9 mouse cellular contexts compared by ENCODE assay signal in genomic region chr1:120115671-120116081, GRCm38 (mm10). TPM values are rescaled to one million over a fixed set of nuclear protein-coding genes. Genes with fewer than 3 reads are reported as not detected.
DNase-seq lines count a peak whose midpoint lies in the region; ATAC-seq and TF ChIP-seq lines count a peak whose summit lies in the region.
"Had no signal": no experiment of that assay in that cellular context is flagged by ENCODE, and none has a peak within 500 bp of the region (broad histone marks: within the 10 kb centered on the region; RNA-seq: fewer than 3 reads in every experiment).

No protein-coding gene starts in this region.

- H3K4me1 ChIP-seq in forebrain, embryonic 15.5 days = peaks cover 45% of the 10 kb centered on the region
- H3K4me1 ChIP-seq in heart, postnatal 0 days (ENCODE audit: control insufficient read depth, insufficient read depth) = peaks cover 24% of the 10 kb centered on the region

- TF ChIP-seq EP300 in heart, postnatal 0 days (IDR thresholded peaks at IDR 0.05; ENCODE audit: low read depth) = no peak

- ATAC-seq in forebrain, embryonic 15.5 days (replicated peaks) = peak; percentile 86
- ATAC-seq in heart, postnatal 0 days (ENCODE audit: insufficient read depth, low read depth) = no peak

- H3K4me2 ChIP-seq in forebrain, embryonic 15.5 days (replicated peaks) = no peak overlapping the region
- no peak overlapping the region for H3K4me2 ChIP-seq in heart, postnatal 0 days (ENCODE audit: low read depth, low read length)

- peak overlapping the region; percentile 88 for H3K27ac ChIP-seq in forebrain, embryonic 15.5 days (replicated peaks)
- peak overlapping the region; percentile 69 for H3K27ac ChIP-seq in heart, postnatal 0 days (ENCODE audit: low read depth)
- H3K27ac ChIP-seq: kidney, postnatal 0 days had no signal

- H3K36me3 ChIP-seq in forebrain, embryonic 15.5 days = peaks cover 10% of the 10 kb centered on the region
- H3K36me3 ChIP-seq in heart, postnatal 0 days (replicated peaks; ENCODE audit: control insufficient read depth, insufficient read depth, low read length) = peaks cover 65% of the 10 kb centered on the region

- TF ChIP-seq CTCF in heart, postnatal 0 days (IDR thresholded peaks at IDR 0.05; ENCODE audit: low read depth) = no peak

- peak; percentile 89 for DNase-seq in Muller cell, postnatal 12 days (ENCODE audit: inconsistent ontology term)
- DNase-seq in adrenal gland, postnatal 36 days = peak; percentile 64 to 75
- DNase-seq in heart, postnatal 0 days (ENCODE audit: low spot score) = no peak
- peak; percentile 84 to 88 for DNase-seq in layer of hippocampus, postnatal 36 days
- peak; percentile 85 for DNase-seq in right cerebral cortex, adult 18-20 months
- no peak for DNase-seq in B cell, adult 2 months
- DNase-seq in MN1 (ENCODE audit: low spot score) = no peak

- WGBS in forebrain, embryonic 15.5 days = 24% methylated on average over 9 of the region's 9 CpGs
- WGBS in heart, postnatal 0 days = 61% methylated on average over 9 of the region's 9 CpGs

- H3K9me3 ChIP-seq in forebrain, embryonic 15.5 days = no peaks in the 10 kb centered on the region
- no peaks in the 10 kb centered on the region for H3K9me3 ChIP-seq in heart, postnatal 0 days (replicated peaks; ENCODE audit: control insufficient read depth, low read length)

- H3K27me3 ChIP-seq in forebrain, embryonic 15.5 days = no peaks in the 10 kb centered on the region
- no peaks in the 10 kb centered on the region for H3K27me3 ChIP-seq in heart, postnatal 0 days (ENCODE audit: control insufficient read depth, insufficient read depth, low read length)

- no peak overlapping the region for H3K4me3 ChIP-seq in forebrain, embryonic 15.5 days
- no peak overlapping the region for H3K4me3 ChIP-seq in heart, postnatal 0 days (ENCODE audit: low read depth, low read length)

- H3K9ac ChIP-seq in forebrain, embryonic 15.5 days (replicated peaks) = no peak overlapping the region
- no peak overlapping the region; the same call in 1 of the 2 replicates for H3K9ac ChIP-seq in heart, postnatal 0 days (replicated peaks; ENCODE audit: low read depth, low read length)

RNA-seq across cellular contexts. Expression of gene Dbi, which starts 5.2 kb away (rescaled TPM):
- total RNA-seq in adrenal gland, postnatal 36 days (2021) = 1,000 to 10,000 TPM in 1 of 2 experiments, 100 to 1,000 TPM in 1; 862 to 1,322 TPM
- 1,549 and 1,577 TPM in 2 replicates for polyA plus RNA-seq in forebrain, embryonic 15.5 days (2015; fragmentation: Nextera tagmentation; extraction: Ambion mirVana)
- total RNA-seq in heart, postnatal 0 days (2014; rRNA removed; ENCODE audit: low replicate concordance) = 261 and 316 TPM in 2 replicates
- 1,218 and 1,378 TPM in 2 replicates for polyA plus RNA-seq in heart, postnatal 0 days (2015; fragmentation: Nextera tagmentation; extraction: Ambion mirVana)
- 100 to 1,000 TPM; 379 to 403 TPM for total RNA-seq in layer of hippocampus, postnatal 36 days (2021)

RNA-seq across cellular contexts. Expression of gene 3110009E18Rik, which starts 5.3 kb away (rescaled TPM):
- 10 to 100 TPM; 10.6 to 12.1 TPM for total RNA-seq in adrenal gland, postnatal 36 days (2021)
- 25.5 and 26.0 TPM in 2 replicates for polyA plus RNA-seq in forebrain, embryonic 15.5 days (2015; fragmentation: Nextera tagmentation; extraction: Ambion mirVana)
- total RNA-seq in heart, postnatal 0 days (2014; rRNA removed; ENCODE audit: low replicate concordance) = 11.5 TPM in 1 of 2 replicates, not detected in the other
- 11.3 and 11.4 TPM in 2 replicates for polyA plus RNA-seq in heart, postnatal 0 days (2015; fragmentation: Nextera tagmentation; extraction: Ambion mirVana)
- total RNA-seq in layer of hippocampus, postnatal 36 days (2021) = 1 to 10 TPM; 6.0 to 8.6 TPM

RNA-seq across cellular contexts. Expression of gene Tmem37, which starts 41.8 kb away (rescaled TPM):
- 10 to 100 TPM in 1 of 2 experiments, 1 to 10 TPM in 1; 9.5 to 14.5 TPM for total RNA-seq in adrenal gland, postnatal 36 days (2021)
- 4.5 and 5.8 TPM in 2 replicates for polyA plus RNA-seq in forebrain, embryonic 15.5 days (2015; fragmentation: Nextera tagmentation; extraction: Ambion mirVana)
- 0.23 and 7.8 TPM in 2 replicates for total RNA-seq in heart, postnatal 0 days (2014; rRNA removed; ENCODE audit: low replicate concordance)
- 6.8 and 6.9 TPM in 2 replicates for polyA plus RNA-seq in heart, postnatal 0 days (2015; fragmentation: Nextera tagmentation; extraction: Ambion mirVana)
- total RNA-seq in layer of hippocampus, postnatal 36 days (2021) = 1 to 10 TPM in 1 of 2 experiments, under 1 TPM in 1; 0.58 to 1.1 TPM

Comparison
In these comparisons a context has a peak if more than half of its experiments do, and no peak if none do; other contexts are left out.
1. DNase-seq: peak in Muller cell, postnatal 12 days (single experiment), adrenal gland, postnatal 36 days (2 of 2), layer of hippocampus, postnatal 36 days (2 of 2) and right cerebral cortex, adult 18-20 months (single experiment); none in heart, postnatal 0 days (single experiment), B cell, adult 2 months (0 of 2) and MN1 (single experiment).